Mouse (Mus musculus): Measurements from ENCODE around the gene Sec16a. TPM values are rescaled to one million over a fixed set of nuclear protein-coding genes. Genes with fewer than 3 reads are reported as not detected.
"Not testable (repeated sequence)": the region's sequence is repeated elsewhere in the genome, so short reads cannot be mapped to it uniquely, and the experiment has no call there.

Gene Sec16a
- total and polyA plus RNA-seq, 2 experiments from 2014 or later = 9.9 to 60.9 TPM

DNA sequence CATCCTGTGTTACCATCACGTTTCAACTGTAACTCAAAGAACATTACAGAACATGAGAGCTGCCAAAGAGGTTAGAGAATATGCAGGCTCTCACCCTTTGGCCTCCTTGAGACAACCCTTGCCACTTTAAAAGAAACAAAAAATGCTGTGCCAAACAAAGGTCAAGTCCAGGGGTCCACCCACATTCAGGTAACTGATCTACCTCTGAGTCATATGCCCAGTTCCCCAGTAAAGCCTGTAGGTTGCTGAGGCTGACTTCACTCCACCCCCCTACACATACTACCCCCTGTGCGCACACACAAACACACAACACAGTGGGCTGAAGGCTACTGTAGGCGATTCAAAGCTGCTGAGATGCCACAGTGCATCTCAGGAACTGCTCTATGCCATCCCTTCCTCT lies 57.3 kb downstream of the Sec16a start:
- Histone ChIP-seq H3K9ac (replicated peaks; ENCODE audit: low read length) (0 out of 2 replicates have a peak overlapping the region, but pooled peaks have one; percentile 93), H3K4me3 (ENCODE audit: low read length) (no peak overlapping the region), H3K9me3 (ENCODE audit: low read length) (no peaks in the 10 kb centered on the region), H3K4me1 (ENCODE audit: insufficient read depth, low read length) (no peaks in the 10 kb centered on the region; the same call in 1 of the 2 replicates), H3K27ac (no peak overlapping the region), H3K36me3 (ENCODE audit: insufficient read depth, low read length) (peaks cover 63% of the 10 kb centered on the region), H3K27me3 (ENCODE audit: insufficient read depth, low read length) (no peaks in the 10 kb centered on the region), H3K4me2 (ENCODE audit: low read depth, low read length) (peak overlapping the region; percentile 88; the same call in 1 of the 2 replicates)
- 94% methylated on average over 3 of the region's 3 CpGs for WGBS
- TF ChIP-seq CTCF (IDR thresholded peaks at IDR 0.05; ENCODE audit: low read depth) = no peak
- ATAC-seq (no peak), DNase-seq (ENCODE audit: low spot score) (no peak)

DNA sequence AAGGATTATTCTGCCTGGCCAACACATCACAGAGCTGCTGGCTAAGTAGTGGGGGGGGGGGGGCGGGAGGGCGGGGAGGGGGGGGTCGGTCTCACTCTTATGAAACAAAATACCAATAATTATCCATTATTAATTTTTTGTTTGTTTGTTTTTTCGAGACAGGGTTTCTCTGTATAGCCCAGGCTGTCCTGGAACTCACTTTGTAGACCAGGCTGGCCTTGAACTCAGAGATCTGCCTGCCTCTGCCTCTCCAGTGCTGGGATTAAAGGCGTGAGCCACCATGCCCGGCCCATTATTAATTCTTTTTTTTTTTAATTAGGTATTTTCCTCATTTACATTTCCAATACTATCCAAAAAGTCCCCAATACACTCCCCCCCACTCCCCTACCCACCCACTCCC lies 64.1 kb downstream of the Sec16a start:
- H3K27me3 ChIP-seq (ENCODE audit: insufficient read depth, low read length); ATAC-seq; H3K9me3 ChIP-seq (ENCODE audit: low read length); DNase-seq (ENCODE audit: low spot score); H3K4me1 ChIP-seq (ENCODE audit: insufficient read depth, low read length): not testable (repeated sequence)
- peak overlapping the region; percentile 70; the same call in 1 of the 2 replicates for H3K27ac ChIP-seq
- peaks cover 53% of the 10 kb centered on the region for H3K36me3 ChIP-seq (ENCODE audit: insufficient read depth, low read length)
- 36% methylated on average over 6 of the region's 6 CpGs for WGBS
- peak overlapping the region; percentile 78 for H3K4me3 ChIP-seq (ENCODE audit: low read length)
- H3K9ac ChIP-seq (replicated peaks; ENCODE audit: low read length) = peak overlapping the region; percentile 70
- peak overlapping the region; percentile 98 for H3K4me2 ChIP-seq (ENCODE audit: low read depth, low read length)

DNA sequence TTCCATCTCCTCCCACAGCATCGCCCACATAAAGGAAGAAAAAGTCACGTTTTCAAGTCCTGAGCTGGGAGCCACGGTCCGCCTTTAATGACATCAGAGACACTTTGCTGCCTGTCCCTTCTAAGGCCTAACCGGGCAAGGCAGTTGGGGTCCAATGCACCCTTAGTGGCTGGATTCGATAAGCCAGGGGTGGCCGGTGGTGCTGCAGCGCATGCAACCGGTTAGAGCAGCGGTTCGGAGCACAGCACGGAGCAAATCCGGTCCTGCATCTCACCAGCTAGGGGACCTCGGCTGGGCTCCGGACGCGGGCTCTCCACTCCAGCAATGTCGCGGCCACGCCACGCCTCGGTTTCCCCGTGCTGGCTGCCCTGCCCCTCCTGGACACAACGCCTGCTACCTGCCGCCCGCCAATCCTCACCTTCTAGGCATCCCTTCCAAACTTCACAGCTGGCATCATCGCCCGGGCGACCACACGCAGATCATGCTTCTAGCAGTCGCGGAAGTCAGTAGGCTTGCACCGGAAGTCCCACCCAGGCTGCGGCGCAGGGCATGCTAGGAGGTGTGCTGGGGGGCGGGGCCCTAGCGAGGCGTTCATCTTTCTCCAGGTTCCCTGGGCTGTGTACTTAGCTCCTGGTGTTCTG lies 64.8 kb downstream of the Sec16a start, which contains the start of gene Snapc4:
Gene Snapc4, minus strand, starts transcription at position 523 of the 641 bp plus-strand sequence.
- Histone ChIP-seq H3K27ac (peak within 1 kb of the TSS; percentile 70), H3K9me3 (ENCODE audit: low read length) (no peaks in the 10 kb centered on the region), H3K4me2 (ENCODE audit: low read depth, low read length) (peak within 1 kb of the TSS; percentile 98), H3K36me3 (ENCODE audit: insufficient read depth, low read length) (peaks cover 51% of the 10 kb centered on the region), H3K27me3 (ENCODE audit: insufficient read depth, low read length) (no peaks in the 10 kb centered on the region), H3K9ac (replicated peaks; ENCODE audit: low read length) (peak within 1 kb of the TSS; percentile 70), H3K4me3 (ENCODE audit: low read length) (peak within 1 kb of the TSS; percentile 78), H3K4me1 (ENCODE audit: insufficient read depth, low read length) (no peaks in the 10 kb centered on the region)
- no peak for TF ChIP-seq CTCF (IDR thresholded peaks at IDR 0.05; ENCODE audit: low read depth)
- under 1% methylated on average over 38 of the region's 38 CpGs for WGBS
- peak; percentile 96 for ATAC-seq
- peak; percentile 92 for DNase-seq (ENCODE audit: low spot score)

- H3K4me1 ChIP-seq (ENCODE audit: insufficient read depth, low read length) = no peaks in the 10 kb centered on the region
- no peaks in the 10 kb centered on the region for H3K27me3 ChIP-seq (ENCODE audit: insufficient read depth, low read length)
- H3K9me3 ChIP-seq (ENCODE audit: low read length) = no peaks in the 10 kb centered on the region
- WGBS = 99% methylated on average over 8 of the region's 8 CpGs
- no peak overlapping the region for H3K4me2 ChIP-seq (ENCODE audit: low read depth, low read length)
- no peak for DNase-seq (ENCODE audit: low spot score)
- no peak overlapping the region for H3K4me3 ChIP-seq (ENCODE audit: low read length)
- H3K27ac ChIP-seq = no peak overlapping the region
- peaks cover 82% of the 10 kb centered on the region for H3K36me3 ChIP-seq (ENCODE audit: insufficient read depth, low read length)
- no peak for TF ChIP-seq CTCF (IDR thresholded peaks at IDR 0.05; ENCODE audit: low read depth)
- no peak overlapping the region for H3K9ac ChIP-seq (replicated peaks; ENCODE audit: low read length)
- no peak for ATAC-seq
Observed at GRCm38 (mm10) chr2:26372396-26372795, 72.6 kb downstream of the Sec16a start.

GRCm38 (mm10) chr2:26368572-26368971 lies 76.4 kb downstream of the Sec16a start:
- no peak overlapping the region for H3K4me2 ChIP-seq (ENCODE audit: low read depth, low read length)
- DNase-seq (ENCODE audit: low spot score) = no peak
- TF ChIP-seq CTCF (IDR thresholded peaks at IDR 0.05; ENCODE audit: low read depth) = no peak
- no peaks in the 10 kb centered on the region for H3K27me3 ChIP-seq (ENCODE audit: insufficient read depth, low read length)
- H3K36me3 ChIP-seq (ENCODE audit: insufficient read depth, low read length) = peaks cover 83% of the 10 kb centered on the region
- no peaks in the 10 kb centered on the region for H3K4me1 ChIP-seq (ENCODE audit: insufficient read depth, low read length)
- no peak overlapping the region for H3K27ac ChIP-seq
- no peak for ATAC-seq
- no peak overlapping the region for H3K9ac ChIP-seq (replicated peaks; ENCODE audit: low read length)
- H3K4me3 ChIP-seq (ENCODE audit: low read length) = no peak overlapping the region
- WGBS = 86% methylated on average over 1 of the region's 1 CpGs
- no peaks in the 10 kb centered on the region for H3K9me3 ChIP-seq (ENCODE audit: low read length)

GRCm38 (mm10) chr2:26367911-26368310 lies 77.1 kb downstream of the Sec16a start:
- ATAC-seq (no peak), DNase-seq (ENCODE audit: low spot score) (no peak)
- Histone ChIP-seq H3K9me3 (ENCODE audit: low read length) (no peaks in the 10 kb centered on the region), H3K27me3 (ENCODE audit: insufficient read depth, low read length) (no peaks in the 10 kb centered on the region), H3K4me3 (ENCODE audit: low read length) (no peak overlapping the region), H3K9ac (replicated peaks; ENCODE audit: low read length) (no peak overlapping the region), H3K4me1 (ENCODE audit: insufficient read depth, low read length) (no peaks in the 10 kb centered on the region), H3K36me3 (ENCODE audit: insufficient read depth, low read length) (peaks cover 76% of the 10 kb centered on the region), H3K27ac (no peak overlapping the region), H3K4me2 (ENCODE audit: low read depth, low read length) (no peak overlapping the region)
- WGBS = 93% methylated on average over 6 of the region's 6 CpGs
- no peak for TF ChIP-seq CTCF (IDR thresholded peaks at IDR 0.05; ENCODE audit: low read depth)

- 56% methylated on average over 10 of the region's 10 CpGs for WGBS
Observed at GRCm38 (mm10) chr2:26364738-26365465, 80.1 kb downstream of the Sec16a start.

More at GRCm38 (mm10) chr2:26364738-26365465, 80.1 kb downstream of the Sec16a start:
- Histone ChIP-seq H3K9me3 (ENCODE audit: low read length) (no peaks in the 10 kb centered on the region), H3K27ac (no peak overlapping the region), H3K4me3 (ENCODE audit: low read length) (no peak overlapping the region), H3K4me2 (ENCODE audit: low read depth, low read length) (no peak overlapping the region), H3K9ac (replicated peaks; ENCODE audit: low read length) (no peak overlapping the region), H3K27me3 (ENCODE audit: insufficient read depth, low read length) (no peaks in the 10 kb centered on the region), H3K4me1 (ENCODE audit: insufficient read depth, low read length) (no peaks in the 10 kb centered on the region), H3K36me3 (ENCODE audit: insufficient read depth, low read length) (peaks cover 46% of the 10 kb centered on the region)
- ATAC-seq (no peak), DNase-seq (ENCODE audit: low spot score) (peak; percentile 57)
- no peak for TF ChIP-seq CTCF (IDR thresholded peaks at IDR 0.05; ENCODE audit: low read depth)
